Mouse (Mus musculus) hindbrain, embryonic 16.5 days (tissue): ENCODE measurements around the gene Apoc4. TPM values are rescaled to one million over a fixed set of nuclear protein-coding genes. Genes with fewer than 3 reads are reported as not detected.

Source experiments
- ATAC-seq: fragments of 200-750 bp; cut with Nextera tagmentation; 2 replicates; pipeline ENCODE4 v1.8.0; 2017; ENCODE audit warnings: moderate TSS enrichment, moderate library complexity
- H3K27ac ChIP-seq: fragments of 300-500 bp; sonication (generic); 2 replicates; pipeline ENCODE4 v1.5.1; 2014; ENCODE audit warnings: low read depth, mild to moderate bottlenecking, control low read depth, low read length, moderate library complexity
- H3K27me3 ChIP-seq: fragments of 300-500 bp; sonication (generic); replicated peaks from 2 replicates; pipeline ENCODE4 v1.6.1; 2014; ENCODE audit warnings: low read length; ENCODE audit not compliant: control insufficient read depth, insufficient read depth
- H3K36me3 ChIP-seq: fragments of 300-500 bp; sonication (generic); 2 replicates; pipeline ENCODE4 v1.6.1; 2014; ENCODE audit warnings: mild to moderate bottlenecking, low read length, moderate library complexity, mixed read lengths; ENCODE audit not compliant: control insufficient read depth, insufficient read depth
- H3K4me1 ChIP-seq: fragments of 300-500 bp; sonication (generic); 2 replicates; pipeline ENCODE4 v1.6.1; 2014; ENCODE audit warnings: low read depth, low read length; ENCODE audit not compliant: control insufficient read depth, insufficient read depth
- H3K4me2 ChIP-seq: fragments of 300-500 bp; sonication (generic); 2 replicates; pipeline ENCODE4 v1.6.1; 2014; ENCODE audit warnings: mild to moderate bottlenecking, low read length, control low read depth, moderate library complexity
- H3K4me3 ChIP-seq: fragments of 300-500 bp; sonication (generic); 2 replicates; pipeline ENCODE4 v1.5.1; 2014; ENCODE audit warnings: mild to moderate bottlenecking, low read length, control low read depth, moderate library complexity
- H3K9ac ChIP-seq: fragments of 300-500 bp; sonication (generic); 2 replicates; pipeline ENCODE4 v1.6.1; 2014; ENCODE audit warnings: low read depth, mild to moderate bottlenecking, control low read depth, low read length, moderate library complexity
- H3K9me3 ChIP-seq: fragments of 300-500 bp; sonication (generic); 2 replicates; pipeline ENCODE4 v1.6.1; 2014; ENCODE audit warnings: mild to moderate bottlenecking, low read length, moderate library complexity; ENCODE audit not compliant: control insufficient read depth
- WGBS: fragments of 180-500 bp; shearing (Covaris S2); extraction: QIAGEN DNeasy Blood & Tissue Kit; methylation state at CpG from one replicate; pipeline ENCODE4 v1.1.7; 2014; 5-methylcytosine and 5-hydroxymethylcytosine counted together
- polyA plus RNA-seq: library from polyadenylated mRNA; unstranded; fragments of >200 nt; fragmentation: Nextera tagmentation; extraction: Ambion mirVana; gene quantifications from 2 replicates; pipeline ENCODE4 v1.2.1, GENCODE M21; 2015

The Apoc4 gene
- polyA plus RNA-seq, 1 experiment from 2014 or later = not detected

DNA sequence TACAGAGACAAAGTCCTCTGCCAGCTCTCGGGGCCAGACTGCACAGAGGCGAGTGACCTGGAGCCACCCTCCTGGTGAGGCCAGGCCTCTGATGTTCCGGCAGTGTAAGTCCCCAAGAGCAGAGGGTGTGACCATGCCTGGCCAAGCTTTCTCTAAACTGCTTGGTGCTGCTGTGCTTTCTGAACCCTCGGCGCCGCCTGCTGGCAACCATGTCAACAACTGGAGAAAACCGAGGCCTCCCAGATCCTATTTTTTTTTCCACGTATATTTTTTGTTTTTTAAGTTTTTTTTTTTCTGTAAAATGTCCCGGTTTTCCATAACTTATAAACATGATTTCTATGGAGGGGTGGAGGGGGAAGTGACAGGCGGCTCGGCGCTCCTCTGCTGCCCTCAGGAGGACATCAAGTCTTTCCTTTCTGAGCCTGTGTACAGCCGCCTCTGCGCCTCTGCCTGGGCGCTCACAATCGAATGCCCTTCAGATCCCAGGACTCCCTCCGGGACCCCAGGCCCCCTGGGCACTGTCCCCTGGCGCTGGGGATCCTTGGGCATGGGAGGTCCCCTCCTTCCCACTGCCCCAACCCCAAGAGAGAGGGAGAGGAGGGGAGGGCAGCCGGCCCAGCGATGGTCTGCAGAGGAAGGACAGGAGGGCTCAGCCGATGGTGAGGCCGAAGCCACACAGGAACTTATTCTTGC lies 19.9 kb upstream of the Apoc4 start:
- H3K9ac ChIP-seq = peak overlapping the region; percentile 31; the same call in 1 of the 2 replicates
- H3K4me2 ChIP-seq = no peak overlapping the region
- peak; percentile 51 for ATAC-seq

DNA sequence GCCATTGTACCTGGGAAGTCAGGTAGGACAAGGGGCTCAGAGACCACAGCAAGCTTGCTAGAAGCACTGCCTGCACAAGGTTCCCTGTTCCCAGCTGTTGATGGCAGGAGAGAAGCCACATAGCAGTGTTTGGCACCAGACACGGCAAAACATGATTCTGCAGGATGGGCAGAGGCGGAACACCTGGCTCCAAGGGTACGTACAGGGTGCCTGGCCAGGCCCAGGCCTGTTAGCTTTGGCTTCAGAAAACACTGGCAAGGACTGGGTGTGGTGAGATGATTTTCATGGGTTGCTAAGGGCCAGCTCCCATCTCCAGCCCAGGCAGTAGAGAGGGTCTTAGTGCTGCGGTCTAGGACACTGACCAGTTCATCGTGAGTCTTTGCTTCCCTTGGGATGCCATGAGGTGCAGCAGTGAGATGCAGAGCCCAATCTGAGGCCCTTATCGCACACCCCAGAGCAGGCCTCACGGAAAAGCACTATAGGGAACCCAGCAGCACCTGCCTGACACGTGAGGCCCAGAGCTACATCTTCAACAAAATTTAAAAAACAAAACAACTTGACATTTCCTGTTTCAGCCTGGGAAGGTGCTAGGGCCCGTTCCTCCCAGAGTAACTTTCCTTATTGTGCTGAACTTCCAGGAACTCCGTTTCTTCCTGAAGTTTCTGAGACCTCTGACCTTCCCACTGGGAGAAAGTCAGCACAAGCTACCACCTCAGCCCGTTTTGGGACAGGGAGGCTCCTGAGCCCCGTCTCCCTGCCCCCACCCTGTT lies 19.2 kb upstream of the Apoc4 start:
- H3K9ac ChIP-seq = no peak overlapping the region
- no peaks in the 10 kb centered on the region for H3K27me3 ChIP-seq
- H3K4me3 ChIP-seq = no peak overlapping the region
- no peak overlapping the region for H3K4me2 ChIP-seq
- WGBS = 61% methylated on average over 12 of the region's 12 CpGs
- no peaks in the 10 kb centered on the region for H3K9me3 ChIP-seq
- peaks cover 19% of the 10 kb centered on the region for H3K4me1 ChIP-seq
- ATAC-seq = no peak
- H3K36me3 ChIP-seq = peaks cover 5% of the 10 kb centered on the region
- H3K27ac ChIP-seq = peak overlapping the region; percentile 54

More for the DNA sequence above, 19.9 kb upstream of the Apoc4 start:
- Histone ChIP-seq H3K36me3 (peaks cover 5% of the 10 kb centered on the region), H3K9me3 (no peaks in the 10 kb centered on the region), H3K27ac (peak overlapping the region; percentile 54), H3K4me3 (no peak overlapping the region), H3K27me3 (no peaks in the 10 kb centered on the region), H3K4me1 (peaks cover 19% of the 10 kb centered on the region)
- WGBS = 27% methylated on average over 22 of the region's 22 CpGs

DNA sequence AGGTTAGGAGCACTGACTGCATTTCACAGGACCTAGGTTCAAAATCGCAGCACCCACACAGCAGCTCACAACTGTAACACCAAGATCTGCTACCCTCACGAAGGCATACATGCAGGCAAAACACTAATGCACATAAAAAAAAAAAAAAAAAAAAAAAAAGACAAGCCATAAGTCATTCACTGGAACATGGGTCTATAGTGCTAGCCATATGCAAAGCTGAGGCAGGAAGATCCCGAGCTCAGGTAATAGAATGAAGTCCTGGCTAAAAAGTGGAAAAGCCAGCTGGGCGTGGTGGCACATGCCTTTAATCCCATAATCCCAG lies 18.5 kb upstream of the Apoc4 start:
- Histone ChIP-seq H3K4me3 (no peak overlapping the region), H3K4me2 (no peak overlapping the region; the same call in 1 of the 2 replicates), H3K27me3 (no peaks in the 10 kb centered on the region), H3K9ac (no peak overlapping the region), H3K36me3 (peaks cover 5% of the 10 kb centered on the region), H3K9me3 (no peaks in the 10 kb centered on the region), H3K27ac (peak overlapping the region; percentile 71), H3K4me1 (peaks cover 19% of the 10 kb centered on the region)
- 82% methylated on average over 4 of the region's 4 CpGs for WGBS
- ATAC-seq = no peak

DNA sequence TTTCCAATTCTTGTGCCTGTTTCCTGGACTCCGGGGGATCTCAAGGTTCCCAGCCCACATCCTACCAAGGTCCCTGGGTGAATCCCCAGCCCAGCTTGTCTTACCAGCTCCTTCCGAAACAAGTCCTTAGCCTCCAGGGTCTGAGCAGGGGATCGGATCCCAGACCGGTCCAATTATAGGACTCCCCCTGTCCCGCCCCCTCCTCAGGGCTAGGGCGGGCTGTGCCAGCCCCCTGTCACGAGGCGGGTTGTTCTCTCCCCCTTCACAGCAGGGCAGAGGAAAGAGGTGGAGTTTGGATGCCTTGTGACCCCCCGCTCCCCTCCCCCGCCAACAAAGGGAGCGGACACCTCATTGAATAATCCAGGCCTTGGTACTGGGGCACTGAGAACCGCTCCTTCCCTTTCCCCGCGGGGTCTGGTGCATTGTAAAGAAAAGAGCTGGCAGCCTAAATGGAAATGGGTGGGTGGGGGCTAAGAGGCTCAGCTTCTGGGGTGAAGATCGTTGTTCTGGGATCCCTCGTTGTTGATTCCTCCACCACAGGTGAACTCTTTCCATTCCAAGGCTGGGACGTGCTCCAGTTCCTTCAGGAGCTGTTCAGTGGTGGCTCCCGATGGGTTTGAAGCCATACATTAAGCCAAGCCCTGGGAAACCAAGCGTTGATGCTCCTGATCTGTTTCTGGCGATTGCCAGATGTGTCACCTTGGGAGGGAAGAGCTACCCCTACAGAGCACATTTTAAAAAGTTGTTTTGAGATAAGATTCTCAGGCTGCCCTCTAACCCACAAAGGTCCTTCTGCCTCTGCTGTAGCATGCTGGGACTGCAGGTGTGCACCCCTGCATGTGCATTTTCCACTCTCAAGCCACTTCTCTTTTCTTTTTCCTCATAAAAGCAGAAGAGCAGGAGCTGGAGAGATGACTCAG lies 17.9 kb upstream of the Apoc4 start, which contains the start of gene Apoe:
Apoe (minus strand) TSS at position 282 of the 920 bp plus-strand sequence.
- H3K9me3 ChIP-seq = no peaks in the 10 kb centered on the region
- H3K27me3 ChIP-seq = no peaks in the 10 kb centered on the region
- H3K36me3 ChIP-seq = peaks cover 5% of the 10 kb centered on the region
- H3K4me3 ChIP-seq = peak within 1 kb of the TSS; percentile 40
- H3K9ac ChIP-seq = peak within 1 kb of the TSS; percentile 58
- 1% methylated on average over 20 of the region's 20 CpGs for WGBS
- peak within 1 kb of the TSS; percentile 71 for H3K27ac ChIP-seq
- ATAC-seq = peak; percentile 80
- H3K4me2 ChIP-seq = peak within 1 kb of the TSS; percentile 55
- peaks cover 19% of the 10 kb centered on the region for H3K4me1 ChIP-seq

DNA sequence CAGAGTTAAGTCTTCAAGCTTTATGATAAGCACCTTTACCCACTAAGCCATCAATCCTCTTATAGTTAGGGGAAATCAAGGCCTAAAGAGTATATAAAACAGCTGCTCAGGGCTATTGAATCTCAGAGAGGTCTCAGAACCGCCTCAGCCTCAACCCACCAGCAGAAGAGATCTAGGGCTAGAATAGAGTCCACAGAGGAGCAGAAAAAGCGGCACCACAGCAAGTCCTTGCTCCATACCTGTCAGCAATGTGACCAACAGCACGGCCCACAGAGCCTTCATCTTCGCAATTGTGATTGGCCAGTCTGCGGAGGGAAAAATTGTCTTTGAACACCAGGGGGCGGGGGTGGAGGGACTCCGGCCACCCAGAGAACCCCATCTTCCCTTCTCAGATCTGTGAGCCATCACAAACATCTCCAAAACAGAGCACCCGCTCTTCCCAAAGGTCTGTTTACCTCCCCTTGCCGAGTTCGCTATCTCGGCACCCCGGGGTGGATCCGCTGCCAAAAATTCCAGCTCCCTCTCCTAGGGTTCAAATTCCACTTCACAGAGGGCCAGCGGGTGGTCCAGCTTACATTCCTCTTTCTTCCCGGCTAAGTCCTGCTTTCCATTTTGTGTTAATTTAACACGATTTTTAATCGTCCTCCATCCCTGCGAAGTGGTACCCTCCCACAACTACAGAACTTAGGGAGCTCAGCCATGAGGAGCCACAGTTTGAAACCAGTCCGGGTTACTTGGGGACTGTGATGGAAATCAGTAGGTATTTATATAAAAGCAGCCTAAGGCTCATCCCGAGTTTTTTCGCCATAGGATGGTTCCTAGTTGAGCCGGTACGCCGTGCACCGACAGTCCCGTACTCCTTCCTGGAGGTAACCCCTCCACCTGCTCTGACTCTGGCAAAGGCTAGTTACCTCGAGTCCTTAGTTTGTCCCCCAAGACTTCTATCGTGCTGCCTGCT lies 16.9 kb upstream of the Apoc4 start:
- Histone ChIP-seq H3K36me3 (peaks cover 5% of the 10 kb centered on the region; the same call in 1 of the 2 replicates), H3K4me3 (peak overlapping the region; percentile 40), H3K9ac (peak overlapping the region; percentile 58), H3K27ac (peak overlapping the region; percentile 60), H3K4me1 (peaks cover 19% of the 10 kb centered on the region), H3K4me2 (peak overlapping the region; percentile 55), H3K9me3 (no peaks in the 10 kb centered on the region), H3K27me3 (no peaks in the 10 kb centered on the region)
- WGBS = 2% methylated on average over 28 of the region's 28 CpGs
- ATAC-seq = no peak

DNA sequence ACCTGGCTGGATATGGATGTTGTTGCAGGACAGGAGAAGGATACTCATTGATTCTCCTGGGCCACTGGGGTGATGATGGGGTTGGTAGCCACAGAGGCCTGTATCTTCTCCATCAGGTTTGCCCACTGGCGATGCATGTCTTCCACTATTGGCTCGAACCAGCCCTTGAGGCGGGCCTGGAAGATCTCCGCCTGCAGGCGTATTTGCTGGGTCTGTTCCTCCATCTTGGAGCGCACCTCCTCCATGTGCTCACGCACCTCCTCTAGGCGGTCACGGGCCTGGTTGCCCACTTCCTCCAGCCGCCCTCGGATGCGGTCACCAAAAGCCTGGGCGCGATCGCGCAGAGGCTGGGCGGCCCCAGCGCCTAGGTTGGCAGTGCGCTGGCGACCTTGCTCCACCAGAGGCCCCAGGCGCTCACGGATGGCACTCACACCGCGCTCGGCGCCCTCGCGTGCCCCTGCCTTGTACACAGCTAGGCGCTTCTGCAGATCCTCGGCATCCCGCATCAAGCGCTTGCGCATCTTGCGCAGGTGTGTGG lies 15.1 kb upstream of the Apoc4 start:
- H3K9ac ChIP-seq = no peak overlapping the region
- WGBS = 91% methylated on average over 34 of the region's 34 CpGs
- H3K4me3 ChIP-seq = no peak overlapping the region
- ATAC-seq = no peak
- peaks cover 19% of the 10 kb centered on the region for H3K4me1 ChIP-seq
- peaks cover 3% of the 10 kb centered on the region; the same call in 1 of the 2 replicates for H3K36me3 ChIP-seq
- H3K27ac ChIP-seq = no peak overlapping the region
- H3K9me3 ChIP-seq = no peaks in the 10 kb centered on the region
- H3K27me3 ChIP-seq = no peaks in the 10 kb centered on the region
- H3K4me2 ChIP-seq = no peak overlapping the region

DNA sequence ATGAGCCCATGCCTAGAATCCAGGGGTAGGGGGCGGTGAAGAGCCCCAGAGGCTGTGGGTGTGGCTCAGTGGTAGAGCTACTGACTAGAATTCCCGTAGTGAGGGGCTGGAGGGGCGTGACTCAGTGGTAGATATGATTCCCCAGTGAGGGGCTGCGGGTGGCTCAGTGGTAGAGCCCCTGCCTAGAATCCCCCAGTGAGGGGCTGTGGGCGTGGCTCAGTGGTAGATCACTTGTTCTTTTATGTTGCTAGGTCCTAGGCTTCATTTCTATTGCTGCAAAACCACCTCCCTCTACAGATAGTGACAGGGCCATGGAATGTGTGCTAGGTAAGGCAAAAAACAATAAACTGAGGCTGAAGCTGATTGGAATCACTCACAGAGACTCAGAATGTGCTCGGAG lies 14.6 kb upstream of the Apoc4 start:
- Histone ChIP-seq H3K27me3 (no peaks in the 10 kb centered on the region), H3K27ac (no peak overlapping the region), H3K4me1 (peaks cover 17% of the 10 kb centered on the region), H3K9me3 (no peaks in the 10 kb centered on the region), H3K4me2 (no peak overlapping the region), H3K9ac (no peak overlapping the region), H3K4me3 (no peak overlapping the region), H3K36me3 (peaks cover 3% of the 10 kb centered on the region; the same call in 1 of the 2 replicates)
- no peak for ATAC-seq
- 76% methylated on average over 6 of the region's 6 CpGs for WGBS

DNA sequence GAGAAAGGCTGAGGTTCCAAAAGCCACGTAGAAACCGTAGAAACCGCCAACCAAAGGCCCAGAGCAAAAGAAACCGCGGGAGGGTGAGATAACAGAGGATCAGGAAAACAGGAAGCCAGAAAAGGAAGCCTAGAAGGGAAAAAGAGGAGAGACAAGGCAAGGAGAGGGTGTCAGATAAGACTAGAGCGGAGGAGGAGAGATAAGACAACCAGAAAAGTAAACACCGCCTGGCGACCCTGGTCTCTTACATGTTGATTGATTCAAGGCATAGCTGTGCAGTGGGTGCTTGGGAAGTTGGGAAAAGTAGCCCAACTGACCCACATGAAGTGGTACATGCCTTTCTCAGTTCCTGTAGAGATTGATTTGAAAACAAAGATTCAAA lies 13.9 kb upstream of the Apoc4 start:
- Histone ChIP-seq H3K4me3 (no peak overlapping the region), H3K36me3 (peaks cover 3% of the 10 kb centered on the region; the same call in 1 of the 2 replicates), H3K9ac (no peak overlapping the region), H3K9me3 (no peaks in the 10 kb centered on the region), H3K4me1 (peaks cover 16% of the 10 kb centered on the region), H3K27me3 (no peaks in the 10 kb centered on the region), H3K4me2 (no peak overlapping the region), H3K27ac (peak overlapping the region; percentile 19; the same call in 1 of the 2 replicates)
- ATAC-seq = no peak
- WGBS = 59% methylated on average over 8 of the region's 8 CpGs
